Mouse (Mus musculus) megakaryocyte, embryonic 14.5 days (primary cell): Measurements from ENCODE around the gene Pde4dip.

Experiments used
- FLI1 ChIP-seq: IDR thresholded peaks from 2 replicates; pipeline ENCODE4 v1.6.1; 2012; ENCODE audit warnings: low read length, inconsistent platforms, mixed read lengths
- GATA1 ChIP-seq: IDR thresholded peaks from 3 replicates; pipeline ENCODE4 v1.6.1; 2012; ENCODE audit warnings: mixed read lengths, low read length, inconsistent platforms, borderline replicate concordance

DNA sequence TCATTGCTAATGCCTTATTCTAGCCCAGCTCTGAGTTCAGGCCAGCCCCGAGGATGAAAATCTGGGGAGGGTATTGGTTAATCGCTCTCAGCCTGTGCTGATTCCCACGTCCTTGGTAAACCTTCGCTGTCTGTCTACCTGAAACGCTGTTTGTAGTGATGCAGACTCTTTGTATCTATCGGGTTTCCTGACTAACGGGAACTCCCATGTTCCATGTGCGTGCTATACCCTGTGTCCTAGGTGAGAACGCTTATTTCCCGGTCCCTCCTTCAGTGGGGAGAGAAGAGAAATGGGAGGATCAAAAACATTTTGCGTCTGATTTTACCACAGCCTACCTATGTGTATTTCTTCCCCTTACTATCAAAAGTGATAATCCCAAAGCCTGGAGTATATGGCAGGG lies 44.3 kb upstream of the Pde4dip start:
- no peak for TF ChIP-seq GATA1
- TF ChIP-seq FLI1: no peak
